Mouse (Mus musculus) stomach, embryonic 15.5 days (tissue): ENCODE results near the gene Dnal1. TPM values are rescaled to one million over a fixed set of nuclear protein-coding genes. Genes with fewer than 3 reads are reported as not detected.
A peak's percentile ranks its signal among the peaks of the same experiment; 100 is the strongest.

Experiments used
- ATAC-seq: fragments of 200-750 bp; cut with Nextera tagmentation; 2 replicates; pipeline ENCODE4 v1.8.0; 2017; ENCODE audit warnings: low read depth, moderate number of reproducible peaks, moderate TSS enrichment; ENCODE audit not compliant: insufficient read depth, low FRiP score
- H3K27ac ChIP-seq: fragments of 300-500 bp; sonication (generic); 2 replicates; pipeline ENCODE4 v1.5.1; 2015; ENCODE audit warnings: mild to moderate bottlenecking, inconsistent platforms
- H3K27me3 ChIP-seq: fragments of 300-500 bp; sonication (generic); replicated peaks from 2 replicates; pipeline ENCODE4 v1.6.1; 2015; ENCODE audit warnings: inconsistent platforms
- H3K36me3 ChIP-seq: fragments of 300-500 bp; sonication (generic); 2 replicates; pipeline ENCODE4 v1.6.1; 2015; ENCODE audit warnings: inconsistent platforms
- H3K4me1 ChIP-seq: fragments of 300-500 bp; sonication (generic); 2 replicates; pipeline ENCODE4 v1.6.1; 2015; ENCODE audit warnings: inconsistent platforms
- H3K4me2 ChIP-seq: fragments of 300-500 bp; sonication (generic); 2 replicates; pipeline ENCODE4 v1.6.1; 2015; ENCODE audit warnings: mild to moderate bottlenecking, inconsistent platforms
- H3K4me3 ChIP-seq: fragments of 300-500 bp; sonication (generic); replicated peaks from 2 replicates; pipeline ENCODE4 v1.5.1; 2015; ENCODE audit warnings: inconsistent platforms
- H3K9ac ChIP-seq: fragments of 300-500 bp; sonication (generic); 2 replicates; pipeline ENCODE4 v1.6.1; 2015; ENCODE audit warnings: inconsistent platforms
- H3K9me3 ChIP-seq: fragments of 300-500 bp; sonication (generic); 2 replicates; pipeline ENCODE4 v1.6.1; 2016; ENCODE audit warnings: inconsistent platforms
- WGBS: fragments of 180-500 bp; shearing (Covaris S2); methylation state at CpG from one replicate; pipeline ENCODE4 v1.1.7; 2015; 5-methylcytosine and 5-hydroxymethylcytosine counted together
- polyA plus RNA-seq: library from polyadenylated mRNA; unstranded; fragments of >200 nt; fragmentation: Nextera tagmentation; extraction: Ambion mirVana; gene quantifications from 2 replicates; pipeline ENCODE4 v1.2.1, GENCODE M21; 2015

Gene Dnal1
- polyA plus RNA-seq, 1 experiment from 2014 or later = 5.3 TPM

DNA sequence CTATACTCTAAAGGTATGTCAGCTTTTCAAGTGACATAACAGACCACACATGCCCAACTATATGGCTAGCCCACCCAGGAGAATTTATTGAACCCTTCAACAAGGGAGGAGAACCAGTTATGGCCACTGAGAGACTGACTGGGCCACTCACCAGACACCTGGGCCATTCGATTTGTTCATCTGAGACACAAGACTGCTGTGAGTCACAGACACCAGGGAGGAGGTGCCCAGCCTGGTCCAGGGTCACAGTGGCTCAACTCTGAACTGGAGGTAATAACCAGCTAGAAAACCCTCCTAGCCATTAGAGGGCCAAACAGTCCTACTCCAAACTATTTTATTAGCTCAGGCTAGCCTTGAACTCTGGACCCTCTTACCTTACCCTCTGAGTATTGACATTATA is 63.9 kb downstream of the Dnal1 start:
- Histone ChIP-seq H3K4me3 (no peak overlapping the region), H3K27ac (peak overlapping the region; percentile 97), H3K4me2 (no peak overlapping the region), H3K36me3 (peaks cover 8% of the 10 kb centered on the region; the same call in 1 of the 2 replicates), H3K9ac (no peak overlapping the region), H3K27me3 (no peaks in the 10 kb centered on the region), H3K4me1 (peaks cover 78% of the 10 kb centered on the region), H3K9me3 (no peaks in the 10 kb centered on the region)
- 52% methylated on average over 1 of the region's 1 CpGs for WGBS
- no peak for ATAC-seq

DNA sequence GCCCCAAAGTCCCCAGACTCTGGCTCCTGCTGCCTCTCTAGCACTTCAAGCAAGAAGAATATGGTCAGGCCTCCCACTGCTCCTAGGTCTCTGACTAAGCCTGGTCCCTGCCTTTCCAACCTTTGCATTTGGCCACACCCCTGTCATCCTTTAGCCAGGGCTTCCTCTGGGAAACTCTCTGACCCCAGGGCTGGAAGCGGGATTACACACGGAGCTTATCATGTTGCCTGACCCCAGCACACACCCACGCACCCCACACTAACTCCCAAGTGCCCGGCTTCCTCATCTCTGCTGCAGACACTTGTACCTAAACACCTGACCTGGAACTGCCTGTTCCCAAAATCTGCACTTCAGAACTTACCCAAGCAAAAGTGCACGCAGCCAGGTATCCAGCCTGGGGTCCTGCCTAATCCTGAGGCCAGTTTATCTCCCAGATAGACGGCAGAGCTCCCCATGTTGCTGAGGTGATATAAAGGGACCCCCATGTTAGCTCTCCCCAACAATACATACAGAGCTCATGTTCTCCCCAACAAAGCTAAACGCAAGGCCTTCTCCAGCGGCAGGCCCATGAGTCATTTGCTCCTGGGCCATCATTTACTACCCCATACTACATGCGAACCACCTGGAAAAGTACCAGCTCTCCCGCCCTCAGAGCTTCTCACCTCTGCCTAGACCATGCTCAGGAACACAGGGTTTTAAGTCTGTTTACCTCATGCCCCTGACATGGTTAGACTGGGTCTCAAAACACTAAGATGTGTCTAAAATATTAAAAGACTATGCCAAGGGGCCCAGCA is 64.7 kb downstream of the Dnal1 start:
- WGBS = 49% methylated on average over 10 of the region's 10 CpGs

DNA sequence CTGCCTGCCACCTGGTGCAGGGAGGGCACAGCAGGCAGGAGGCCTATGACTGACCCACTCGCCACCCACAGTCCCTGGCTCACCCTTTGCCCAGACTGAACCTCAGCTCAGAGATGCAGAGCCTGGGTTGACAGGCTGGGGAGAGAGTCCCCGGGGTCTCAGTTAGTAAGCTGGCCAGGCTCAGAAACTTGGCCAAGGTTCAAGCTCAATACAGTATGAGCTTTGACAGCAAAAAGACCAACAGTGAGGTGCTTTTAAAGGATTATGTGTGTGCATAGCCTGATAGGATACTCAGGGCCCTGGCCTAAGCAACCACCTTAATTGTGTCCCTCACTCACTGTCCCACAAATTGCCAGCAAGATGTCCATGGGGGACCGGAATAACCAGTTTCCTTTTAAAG is 65.9 kb downstream of the Dnal1 start:
- Histone ChIP-seq H3K27ac (peak overlapping the region; percentile 74), H3K9ac (no peak overlapping the region), H3K4me2 (peak overlapping the region; percentile 21; the same call in 1 of the 2 replicates), H3K4me3 (no peak overlapping the region), H3K4me1 (peaks cover 64% of the 10 kb centered on the region), H3K27me3 (no peaks in the 10 kb centered on the region), H3K9me3 (no peaks in the 10 kb centered on the region), H3K36me3 (no peaks in the 10 kb centered on the region)
- no peak for ATAC-seq
- 45% methylated on average over 3 of the region's 3 CpGs for WGBS

More for the DNA sequence above, 64.7 kb downstream of the Dnal1 start:
- Histone ChIP-seq H3K4me2 (peak overlapping the region; percentile 8; the same call in 1 of the 2 replicates), H3K27me3 (no peaks in the 10 kb centered on the region), H3K9me3 (no peaks in the 10 kb centered on the region), H3K4me1 (peaks cover 72% of the 10 kb centered on the region), H3K36me3 (peaks cover under 1% of the 10 kb centered on the region; the same call in 1 of the 2 replicates), H3K27ac (peak overlapping the region; percentile 77), H3K4me3 (no peak overlapping the region), H3K9ac (no peak overlapping the region)
- no peak for ATAC-seq

DNA sequence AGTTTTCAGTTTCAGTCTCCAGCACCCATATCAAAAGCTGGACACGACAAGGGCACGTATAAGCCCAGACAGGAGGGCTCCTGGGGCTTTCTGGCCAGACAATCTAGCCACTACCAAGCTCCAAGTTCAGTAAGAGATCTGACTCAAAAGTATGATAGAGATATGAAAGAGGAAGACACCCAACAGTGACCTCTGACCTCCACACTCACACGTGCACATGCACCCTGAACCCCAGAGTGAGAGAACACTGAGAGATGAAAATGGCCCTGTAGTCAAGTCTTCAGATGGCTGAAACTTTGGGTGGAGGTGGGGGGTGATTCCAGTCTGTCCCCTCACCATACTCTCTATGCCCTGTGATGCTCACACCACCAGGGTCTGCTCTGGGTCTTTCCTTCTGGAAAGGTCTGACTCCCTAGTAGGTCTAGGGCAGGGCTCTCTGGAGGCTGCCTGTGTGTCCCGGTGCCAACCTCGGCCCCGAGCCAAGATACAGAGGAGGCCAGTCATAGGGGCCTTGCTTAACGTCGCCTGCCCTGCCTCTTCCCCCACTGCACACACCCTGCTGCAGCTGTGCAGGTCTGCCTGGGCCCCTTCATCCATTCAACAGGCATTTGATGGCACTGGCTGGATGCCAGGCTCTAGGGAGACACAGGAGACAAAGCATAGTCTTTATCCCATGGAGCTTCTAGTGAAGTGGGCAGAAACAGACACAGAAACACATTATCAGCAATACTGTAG is 66.7 kb downstream of the Dnal1 start:
- Histone ChIP-seq H3K9me3 (no peaks in the 10 kb centered on the region), H3K4me2 (peak overlapping the region; percentile 21; the same call in 1 of the 2 replicates), H3K4me1 (peaks cover 64% of the 10 kb centered on the region), H3K27ac (peak overlapping the region; percentile 74), H3K9ac (no peak overlapping the region), H3K4me3 (no peak overlapping the region), H3K36me3 (no peaks in the 10 kb centered on the region), H3K27me3 (no peaks in the 10 kb centered on the region)
- peak; percentile 83 for ATAC-seq
- WGBS = 32% methylated on average over 8 of the region's 8 CpGs

DNA sequence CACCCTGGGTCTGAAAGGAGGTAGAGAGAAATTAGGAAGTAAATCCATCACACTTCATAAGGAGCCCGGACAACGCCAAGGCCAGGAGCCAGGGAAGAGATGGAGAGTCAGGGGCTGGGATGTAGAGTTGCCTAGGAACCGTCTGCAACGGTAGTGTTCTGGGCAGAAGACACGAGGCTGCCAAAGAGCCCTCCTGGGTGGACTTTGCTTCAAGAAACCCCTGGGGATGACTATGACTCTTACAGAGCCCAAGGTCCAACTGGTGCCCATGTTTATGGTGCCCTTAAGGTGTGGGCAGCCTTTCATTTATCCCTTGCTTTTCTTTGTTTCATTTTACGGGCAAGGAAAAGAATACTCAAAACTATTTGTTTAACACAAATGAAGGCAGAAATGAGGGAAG is 67.8 kb downstream of the Dnal1 start:
- Histone ChIP-seq H3K36me3 (0 out of 2 replicates have a peak, but pooled peaks cover 2% of the 10 kb centered on the region), H3K4me1 (peaks cover 65% of the 10 kb centered on the region), H3K27ac (peak overlapping the region; percentile 74; the same call in 1 of the 2 replicates), H3K4me2 (no peak overlapping the region), H3K27me3 (no peaks in the 10 kb centered on the region), H3K9me3 (no peaks in the 10 kb centered on the region), H3K9ac (no peak overlapping the region), H3K4me3 (no peak overlapping the region)
- ATAC-seq = no peak
- WGBS = 68% methylated on average over 6 of the region's 6 CpGs

DNA sequence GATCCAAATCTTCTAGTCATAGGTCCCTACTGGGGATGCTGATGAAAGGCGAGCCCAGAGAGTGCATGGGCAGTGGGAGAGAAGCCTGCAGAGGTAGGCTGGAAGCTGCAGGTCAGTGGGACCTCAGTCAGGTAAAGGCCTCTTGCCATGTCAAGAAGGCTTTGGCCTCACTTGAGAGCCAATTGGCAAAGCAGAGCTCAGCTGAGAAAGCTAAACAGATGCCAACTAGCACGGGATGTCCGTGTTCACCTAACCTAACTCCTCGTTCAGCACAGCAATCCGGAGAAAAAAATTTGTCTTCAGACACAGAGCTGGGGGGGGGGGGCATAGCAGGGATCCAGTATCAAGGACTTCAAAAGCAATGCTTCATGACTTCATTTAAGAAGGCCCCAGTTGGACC is 70.8 kb downstream of the Dnal1 start:
- Histone ChIP-seq H3K4me1 (peaks cover 66% of the 10 kb centered on the region), H3K9me3 (no peaks in the 10 kb centered on the region), H3K9ac (no peak overlapping the region), H3K4me2 (no peak overlapping the region), H3K4me3 (no peak overlapping the region), H3K27me3 (no peaks in the 10 kb centered on the region), H3K27ac (0 out of 2 replicates have a peak overlapping the region, but pooled peaks have one; percentile 4), H3K36me3 (0 out of 2 replicates have a peak, but pooled peaks cover 2% of the 10 kb centered on the region)
- WGBS = 85% methylated on average over 5 of the region's 5 CpGs
- ATAC-seq = no peak

DNA sequence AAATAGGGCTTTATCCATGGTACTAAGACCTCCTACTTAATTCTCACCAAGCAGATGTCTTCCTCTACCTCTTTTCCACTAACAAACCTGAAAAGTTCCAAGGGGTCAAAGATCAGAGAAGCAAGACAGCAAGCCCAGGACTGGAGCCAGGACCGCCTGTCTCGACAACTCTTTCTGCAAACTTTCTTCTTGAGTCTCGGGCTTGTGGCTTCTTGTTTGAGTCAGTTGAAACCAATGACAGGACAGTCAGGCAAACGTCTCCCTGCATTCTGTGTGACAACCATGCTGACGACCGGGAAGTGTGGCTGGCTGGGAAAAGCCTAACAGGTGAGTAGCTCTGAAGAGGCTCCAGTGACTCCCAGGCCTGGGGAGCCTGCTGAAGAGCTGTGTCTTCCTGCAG is 71.4 kb downstream of the Dnal1 start:
- H3K4me2 ChIP-seq = no peak overlapping the region
- H3K9me3 ChIP-seq = no peaks in the 10 kb centered on the region
- no peak for ATAC-seq
- peaks cover 66% of the 10 kb centered on the region for H3K4me1 ChIP-seq
- H3K4me3 ChIP-seq = no peak overlapping the region
- no peak overlapping the region for H3K27ac ChIP-seq
- no peaks in the 10 kb centered on the region for H3K27me3 ChIP-seq
- WGBS = 54% methylated on average over 6 of the region's 6 CpGs
- 0 out of 2 replicates have a peak, but pooled peaks cover 2% of the 10 kb centered on the region for H3K36me3 ChIP-seq
- H3K9ac ChIP-seq = no peak overlapping the region

DNA sequence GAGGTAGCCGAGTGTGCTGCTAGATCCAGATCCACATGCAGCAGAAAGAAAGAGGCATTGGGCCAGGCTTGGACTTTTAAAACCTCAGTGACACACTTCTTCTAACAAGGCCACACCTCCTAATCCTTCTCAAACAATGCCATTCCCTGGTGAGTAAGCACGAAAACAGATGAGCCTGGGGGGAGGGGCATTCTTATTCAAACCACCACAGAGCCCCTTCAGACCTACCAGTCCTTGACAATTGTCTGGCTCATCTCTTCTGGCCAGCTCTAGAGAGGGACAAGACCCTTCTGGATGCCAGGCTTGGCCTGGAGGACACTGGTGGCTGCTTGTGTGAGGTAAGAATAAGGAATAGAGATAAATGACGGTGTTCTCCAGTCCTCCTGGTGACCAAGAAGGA is 72.4 kb downstream of the Dnal1 start:
- Histone ChIP-seq H3K4me1 (peaks cover 66% of the 10 kb centered on the region), H3K27me3 (no peaks in the 10 kb centered on the region), H3K27ac (peak overlapping the region; percentile 36; the same call in 1 of the 2 replicates), H3K4me2 (no peak overlapping the region), H3K36me3 (0 out of 2 replicates have a peak, but pooled peaks cover 2% of the 10 kb centered on the region), H3K9me3 (no peaks in the 10 kb centered on the region), H3K4me3 (no peak overlapping the region), H3K9ac (no peak overlapping the region)
- ATAC-seq = no peak
- 72% methylated on average over 3 of the region's 3 CpGs for WGBS

DNA sequence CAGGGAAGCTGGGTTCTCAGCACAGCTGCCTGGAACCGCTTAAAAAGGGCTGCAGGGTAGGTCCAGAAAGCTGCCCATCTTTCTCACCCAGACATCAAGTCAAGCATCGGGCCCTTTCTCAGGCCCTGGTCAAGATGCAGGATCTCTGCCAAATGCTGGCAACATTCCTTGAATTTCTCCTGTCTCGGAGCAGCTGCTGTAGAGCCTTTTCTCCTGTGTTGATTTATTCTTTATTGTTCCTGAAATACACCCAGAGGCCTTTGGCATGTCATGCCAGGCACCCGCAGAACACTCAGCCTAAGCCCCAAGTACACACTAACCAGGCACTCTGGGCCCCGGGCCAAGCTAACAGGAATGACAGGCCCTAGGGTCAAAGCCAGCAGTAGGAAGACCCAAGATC is 72.8 kb downstream of the Dnal1 start:
- H3K9me3 ChIP-seq = no peaks in the 10 kb centered on the region
- H3K4me2 ChIP-seq = no peak overlapping the region
- H3K9ac ChIP-seq = no peak overlapping the region
- H3K4me1 ChIP-seq = peaks cover 66% of the 10 kb centered on the region
- H3K36me3 ChIP-seq = 0 out of 2 replicates have a peak, but pooled peaks cover 2% of the 10 kb centered on the region
- ATAC-seq = no peak
- H3K27me3 ChIP-seq = no peaks in the 10 kb centered on the region
- no peak overlapping the region for H3K4me3 ChIP-seq
- H3K27ac ChIP-seq = peak overlapping the region; percentile 36; the same call in 1 of the 2 replicates
- WGBS = 50% methylated on average over 5 of the region's 5 CpGs

DNA sequence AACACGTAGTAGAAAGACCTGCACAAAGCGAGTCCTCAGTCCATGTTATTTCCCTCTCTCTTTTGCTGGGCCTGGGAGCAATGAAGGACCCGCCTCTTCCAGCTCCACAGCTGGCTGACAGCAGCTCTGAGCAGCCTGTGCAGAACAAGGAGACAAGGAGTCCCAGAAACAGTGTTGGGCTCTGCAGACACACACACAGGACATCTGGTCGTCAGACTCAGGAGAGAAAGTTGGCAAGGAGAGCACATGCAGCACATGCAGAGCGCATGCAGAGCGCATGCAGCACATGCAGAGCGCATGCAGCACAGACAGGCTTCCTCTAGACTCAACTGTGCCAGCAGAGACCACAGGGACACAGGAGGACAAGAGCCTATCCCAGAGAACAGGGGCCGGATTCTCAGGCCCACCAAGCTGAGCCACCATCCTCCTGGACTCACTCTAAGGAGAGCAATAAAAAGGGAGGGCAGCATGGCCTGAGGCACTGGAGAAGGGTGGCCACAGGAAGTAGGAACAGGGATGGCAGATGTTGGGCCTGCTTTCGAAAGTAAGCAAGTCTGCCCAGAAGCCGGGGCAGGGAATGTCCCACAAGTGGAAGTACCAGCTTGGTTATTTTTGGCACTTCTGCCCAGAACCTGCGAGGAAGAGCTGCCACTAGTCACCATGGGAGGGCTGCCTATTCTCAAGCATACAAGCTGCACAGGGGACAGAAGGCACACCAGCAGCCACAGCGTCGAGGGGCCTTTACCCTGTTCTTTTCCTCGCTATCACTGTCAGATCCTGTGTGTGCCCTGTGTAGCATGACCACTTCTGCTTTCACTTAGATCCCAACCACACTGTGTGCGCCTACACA is 73.8 kb downstream of the Dnal1 start:
- Histone ChIP-seq H3K4me2 (peak overlapping the region; percentile 23; the same call in 1 of the 2 replicates), H3K4me1 (peaks cover 69% of the 10 kb centered on the region), H3K9me3 (no peaks in the 10 kb centered on the region), H3K27ac (peak overlapping the region; percentile 75), H3K9ac (no peak overlapping the region), H3K36me3 (0 out of 2 replicates have a peak, but pooled peaks cover 2% of the 10 kb centered on the region), H3K27me3 (no peaks in the 10 kb centered on the region), H3K4me3 (no peak overlapping the region)
- ATAC-seq = no peak
- WGBS = 64% methylated on average over 15 of the region's 15 CpGs

DNA sequence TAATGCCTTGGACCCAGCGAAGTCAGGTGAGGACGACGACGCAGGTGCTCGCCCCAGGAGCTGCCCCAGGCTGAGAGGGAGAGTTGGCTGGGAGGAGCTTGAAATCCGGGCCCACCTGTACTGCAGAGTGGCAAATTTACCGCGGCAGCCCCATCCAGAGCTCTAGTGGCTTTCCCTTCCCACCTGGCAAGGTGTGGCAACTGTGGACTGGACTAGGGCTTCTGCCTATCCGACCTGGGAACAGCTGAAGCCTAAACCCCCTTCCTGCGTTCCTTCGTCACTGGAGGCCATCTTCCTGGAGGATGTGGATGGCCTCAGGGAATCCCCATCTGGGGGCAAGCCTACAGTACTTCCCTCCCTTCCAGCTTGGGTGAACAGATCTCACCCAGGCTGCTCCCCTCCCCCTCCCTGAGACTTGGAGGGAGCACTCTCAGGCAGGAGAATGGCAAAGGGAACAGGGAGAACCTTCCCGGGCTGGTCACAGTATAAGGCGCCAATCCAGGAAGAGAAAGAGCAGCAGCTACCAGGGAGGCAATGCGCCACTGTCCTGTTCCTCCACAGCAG is 74.8 kb downstream of the Dnal1 start:
- no peaks in the 10 kb centered on the region for H3K27me3 ChIP-seq
- peaks cover 69% of the 10 kb centered on the region for H3K4me1 ChIP-seq
- no peaks in the 10 kb centered on the region for H3K9me3 ChIP-seq
- no peak for ATAC-seq
- H3K4me2 ChIP-seq = no peak overlapping the region
- 66% methylated on average over 14 of the region's 14 CpGs for WGBS
- peak overlapping the region; percentile 58; the same call in 1 of the 2 replicates for H3K27ac ChIP-seq
- no peak overlapping the region for H3K4me3 ChIP-seq
- H3K9ac ChIP-seq = no peak overlapping the region
- 0 out of 2 replicates have a peak, but pooled peaks cover 2% of the 10 kb centered on the region for H3K36me3 ChIP-seq
